Mouse (Mus musculus): Measurements from ENCODE around the gene Vps72.
A peak's percentile ranks its signal among the peaks of the same experiment; 100 is the strongest.
"Not testable (repeated sequence)": the region's sequence is repeated elsewhere in the genome, so short reads cannot be mapped to it uniquely, and the experiment has no call there.

The Vps72 gene

DNA sequence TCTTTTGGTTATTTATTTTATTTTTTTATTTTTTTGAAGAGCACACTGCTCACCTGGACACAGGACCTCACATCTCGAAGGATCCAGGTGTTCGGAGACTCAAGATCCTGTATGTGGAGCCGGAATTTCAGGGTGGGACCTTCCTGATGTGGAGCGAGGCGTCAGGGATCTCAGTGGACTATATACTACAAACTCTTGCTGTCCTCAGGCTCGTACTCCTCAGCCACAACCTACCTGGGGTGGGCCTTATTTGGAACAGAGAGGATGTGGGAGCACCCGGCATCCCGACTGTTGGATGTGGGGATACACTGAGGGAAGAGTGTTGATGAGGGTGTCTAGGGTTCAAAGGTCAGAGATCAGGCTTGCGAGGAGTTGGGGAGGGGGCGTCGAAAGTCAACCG is 23.3 kb downstream of the Vps72 start:
- not testable (repeated sequence) for DNase-seq

DNA sequence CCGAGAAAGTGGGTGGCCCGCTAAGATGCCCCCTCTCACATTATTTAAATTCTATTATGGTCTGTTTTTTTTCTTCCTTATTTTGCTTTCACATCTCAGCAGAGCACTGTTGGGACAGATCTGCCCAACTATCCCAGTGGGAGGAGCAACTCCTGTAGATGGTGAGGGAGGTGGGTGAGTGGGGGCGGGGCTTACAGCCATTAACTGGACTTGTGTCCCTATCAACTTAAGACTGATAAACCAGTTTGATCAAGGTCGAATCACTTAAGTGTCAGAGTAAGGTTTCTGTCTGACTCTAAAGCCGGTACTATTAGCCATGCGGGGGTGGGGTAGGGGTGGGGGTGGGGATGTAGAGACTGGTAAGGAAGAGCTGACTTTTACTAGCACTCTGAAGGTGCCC is 24.2 kb downstream of the Vps72 start:
- peak; percentile 78 for DNase-seq

DNA sequence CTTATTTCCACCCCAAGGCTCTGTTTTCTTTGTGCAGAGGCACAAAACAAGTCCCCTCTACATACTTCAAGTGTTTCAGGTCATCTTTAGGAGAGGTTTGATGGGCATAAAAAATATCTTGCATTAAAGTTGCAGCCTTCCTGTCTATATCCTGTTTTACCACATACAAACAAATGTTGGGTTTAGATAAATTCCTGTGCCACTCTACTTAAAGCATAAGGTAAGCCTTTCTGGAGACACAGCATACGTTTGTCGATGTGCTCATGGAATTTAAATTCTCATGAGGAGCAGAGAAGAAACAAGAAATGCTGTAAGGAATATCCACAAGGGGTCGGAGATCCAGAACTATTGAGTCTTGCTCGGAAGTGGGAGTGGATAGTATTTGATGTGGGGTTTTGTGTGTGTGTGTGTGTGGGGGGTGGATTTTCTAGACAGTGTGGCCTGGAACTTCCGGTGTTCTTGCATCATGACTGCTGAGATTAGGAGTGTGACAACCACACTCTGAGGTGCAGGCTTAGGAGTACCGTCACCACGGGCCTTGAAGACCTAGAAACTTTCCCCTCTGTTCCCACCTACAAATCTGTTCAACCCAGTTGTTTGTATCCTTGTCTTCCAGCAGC is 24.7 kb downstream of the Vps72 start:
- DNase-seq: no peak

DNA sequence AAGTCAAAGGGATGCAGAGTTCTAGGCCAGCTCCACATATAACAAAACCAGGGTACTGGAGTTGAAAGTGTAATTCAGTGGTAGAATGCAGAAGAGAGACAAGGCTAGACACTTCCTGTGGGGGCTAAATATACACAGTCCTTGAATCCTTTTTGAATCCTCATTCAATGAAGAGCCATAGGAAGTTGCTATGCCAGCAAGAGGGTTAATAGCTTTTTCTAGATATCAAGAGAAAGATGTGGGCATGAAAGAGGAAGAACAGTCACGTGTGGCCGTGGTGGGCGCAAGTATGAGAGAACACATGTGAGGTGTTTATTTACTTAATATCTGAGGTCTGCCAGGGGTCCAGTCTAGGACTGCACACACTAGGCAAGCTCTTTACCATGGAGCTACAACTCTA is 25.5 kb downstream of the Vps72 start:
- DNase-seq: no peak

DNA sequence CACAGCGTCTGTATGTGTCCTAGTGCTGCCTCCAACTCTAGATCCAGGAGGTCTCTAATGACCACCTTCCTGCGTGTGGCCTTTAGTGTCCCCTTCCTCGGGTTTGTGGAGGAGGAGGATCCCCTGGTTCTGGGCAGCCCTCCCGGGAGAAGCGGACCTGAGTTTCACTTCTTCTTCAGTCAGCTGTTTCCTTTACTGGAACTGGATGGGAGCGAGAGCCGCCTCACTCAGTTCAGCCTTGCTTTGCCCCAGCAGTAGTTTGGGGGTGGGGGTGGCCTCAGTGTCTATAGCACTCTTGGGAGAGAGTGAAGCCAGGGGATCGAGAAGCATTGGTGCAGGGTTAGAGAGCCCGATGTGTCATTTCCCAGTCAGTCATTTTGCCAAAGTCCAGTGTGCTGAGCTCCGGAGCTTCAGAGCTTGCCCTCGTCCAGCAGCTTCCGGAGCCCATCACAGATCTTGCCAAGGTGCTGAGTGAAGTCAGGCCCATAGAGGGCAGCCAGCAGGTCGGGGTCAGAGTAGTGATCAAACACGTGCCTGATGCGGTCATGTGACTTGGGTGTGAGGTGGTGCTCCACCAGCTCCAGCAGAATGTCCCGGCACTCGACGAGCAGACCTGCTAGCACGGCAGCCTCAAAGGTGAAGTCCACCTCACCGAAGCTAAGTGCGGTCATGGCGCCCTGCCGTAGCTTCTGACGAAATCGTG is 28.9 kb downstream of the Vps72 start:
- peak; percentile 68 for DNase-seq

DNA sequence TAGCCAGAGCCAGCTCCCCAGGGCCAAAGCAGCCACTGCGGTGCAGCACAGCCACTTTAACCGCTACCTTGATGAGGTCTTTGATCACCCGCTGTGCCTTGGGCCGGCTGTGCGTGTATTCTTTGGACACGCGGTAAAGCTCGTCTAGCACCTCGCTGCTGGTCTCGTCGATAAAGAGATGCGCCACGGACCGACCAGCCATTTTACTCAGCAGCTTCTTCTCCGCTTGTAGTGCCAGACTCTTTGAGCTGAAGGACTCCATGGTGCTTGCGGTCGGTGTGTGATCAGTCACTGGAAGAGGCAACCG is 29.4 kb downstream of the Vps72 start:
- no peak for DNase-seq

DNA sequence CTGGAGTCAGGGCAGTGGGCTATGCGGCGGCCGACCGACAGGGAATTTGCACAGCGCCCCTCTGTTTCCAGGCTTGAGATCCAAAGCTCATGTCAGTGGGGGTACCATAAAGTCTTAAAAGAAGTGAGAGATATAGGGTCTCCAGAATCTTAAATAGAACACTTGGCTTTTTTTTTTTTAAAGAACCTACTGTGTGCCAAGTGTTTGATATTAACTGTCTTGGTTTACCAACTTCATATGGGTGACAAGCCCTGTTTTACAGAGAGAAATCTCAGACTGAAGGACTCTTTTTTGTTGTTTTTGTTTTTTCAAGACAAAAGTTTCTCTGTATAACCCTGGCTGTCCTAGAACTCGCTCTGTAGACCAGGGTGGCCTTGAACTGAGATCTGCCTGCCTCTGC is 30.0 kb downstream of the Vps72 start:
- no peak for DNase-seq

DNA sequence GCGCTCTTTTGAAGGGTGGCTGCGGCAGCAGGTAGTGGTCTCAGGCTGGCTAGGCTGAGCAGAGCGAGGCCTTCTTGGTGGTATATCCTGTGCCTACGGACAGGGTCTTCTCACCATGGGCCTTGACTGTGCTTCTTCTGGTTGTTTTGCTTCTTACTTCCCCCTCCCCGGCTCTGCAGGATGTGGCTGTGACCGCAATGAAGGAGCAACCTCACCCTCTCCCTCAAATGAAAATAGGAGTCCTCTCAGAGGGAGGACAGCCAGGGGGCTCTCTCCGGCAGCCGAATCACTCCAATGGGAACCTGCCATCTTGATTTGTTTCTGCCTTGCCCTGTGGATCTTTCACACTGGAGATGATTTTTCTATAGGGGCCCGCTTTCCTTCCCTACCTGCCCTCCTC is 30.7 kb downstream of the Vps72 start:
- DNase-seq: no peak

DNA sequence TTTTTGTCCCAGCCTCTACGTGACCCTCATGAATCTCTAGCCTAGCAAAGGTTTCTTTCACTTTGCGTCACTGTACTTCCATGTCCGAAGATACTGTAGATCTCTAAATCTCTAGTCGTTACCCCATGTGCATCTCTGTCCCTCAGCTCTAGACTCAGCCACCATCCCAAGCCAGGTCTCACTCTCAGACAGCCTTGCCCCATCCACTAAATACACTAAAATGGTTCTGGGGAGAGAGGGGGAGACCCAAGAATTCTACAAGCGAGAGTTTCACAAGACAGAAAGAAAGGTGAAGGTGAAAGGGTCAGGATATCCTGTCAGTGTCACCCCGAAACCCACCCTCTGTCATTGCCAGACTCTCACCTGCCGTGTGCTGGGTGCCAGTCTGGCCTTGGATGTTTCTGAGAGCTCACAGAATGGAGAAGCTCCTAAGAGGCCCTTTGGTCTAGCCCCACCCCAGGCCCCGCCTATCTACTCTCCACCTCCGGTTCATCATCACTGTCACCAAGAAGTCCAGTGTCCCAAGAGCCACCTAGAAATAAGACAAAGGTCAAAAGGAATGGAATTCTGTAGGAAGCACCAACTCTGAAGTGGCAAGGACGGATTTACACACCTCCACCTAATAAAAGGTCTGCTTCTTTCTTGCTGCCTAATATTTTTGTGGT is 31.3 kb downstream of the Vps72 start, which contains the start of gene Tnfaip8l2:
Gene Tnfaip8l2 (minus strand): TSS at position 409 of the 665 bp plus-strand sequence.
- DNase-seq: no peak

DNA sequence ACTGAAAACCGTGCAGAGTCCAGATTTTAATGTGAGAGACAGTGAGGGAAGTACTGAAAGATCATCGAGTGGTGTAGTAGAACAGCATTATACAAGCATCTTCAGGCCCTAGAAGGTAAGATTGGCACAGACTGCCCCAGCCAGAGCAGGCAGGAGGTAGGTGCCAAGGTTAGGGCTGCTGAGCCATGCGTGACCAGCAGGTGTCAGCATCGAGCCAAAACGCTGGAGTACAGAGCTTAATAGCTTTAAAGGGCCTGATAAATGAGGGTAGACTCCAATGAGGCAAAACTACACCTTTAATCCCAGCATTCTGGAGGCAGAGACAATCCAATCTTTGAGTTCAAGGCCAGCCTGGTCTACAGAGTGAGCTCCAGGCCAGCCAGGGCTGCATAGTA is 31.8 kb downstream of the Vps72 start:
- DNase-seq: peak; percentile 91

DNA sequence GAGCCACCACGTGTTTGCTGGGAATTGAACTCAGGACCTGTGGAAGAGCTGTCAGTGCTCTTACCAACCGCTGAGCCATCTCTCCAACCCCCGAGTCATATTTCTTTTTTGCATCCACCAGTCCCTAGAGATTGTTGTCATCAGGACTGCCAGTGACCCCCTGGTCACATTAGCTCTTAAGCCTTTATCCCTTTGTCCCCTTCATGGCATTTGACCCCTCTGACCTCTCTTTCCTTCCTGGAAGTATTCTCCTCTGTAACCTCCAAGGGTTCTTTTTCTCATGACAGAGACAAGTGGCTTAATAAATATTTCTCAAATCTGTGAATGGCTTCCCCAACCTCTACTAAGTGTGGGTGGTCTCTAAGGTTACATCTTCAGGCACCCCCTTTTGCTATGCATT is 37.1 kb downstream of the Vps72 start:
- DNase-seq: peak; percentile 57

DNA sequence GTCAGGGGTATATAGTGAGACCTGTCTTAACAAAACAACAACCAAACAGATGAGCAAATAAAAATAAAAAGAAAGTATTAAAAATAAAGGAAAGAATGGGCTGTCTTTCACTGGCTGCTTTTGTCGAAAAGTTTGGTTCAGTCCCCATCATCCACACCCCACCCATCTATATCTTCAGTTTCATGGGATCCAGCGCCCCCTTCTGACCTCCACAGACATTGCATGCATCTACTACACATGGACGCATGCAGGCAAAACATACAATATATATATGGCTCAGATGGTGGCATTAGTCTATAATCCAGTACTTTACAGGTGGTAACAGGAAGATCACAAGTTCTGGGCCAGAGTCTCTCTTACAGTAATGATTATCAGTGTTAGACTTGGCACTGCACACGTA is 43.1 kb downstream of the Vps72 start:
- DNase-seq: no peak

DNA sequence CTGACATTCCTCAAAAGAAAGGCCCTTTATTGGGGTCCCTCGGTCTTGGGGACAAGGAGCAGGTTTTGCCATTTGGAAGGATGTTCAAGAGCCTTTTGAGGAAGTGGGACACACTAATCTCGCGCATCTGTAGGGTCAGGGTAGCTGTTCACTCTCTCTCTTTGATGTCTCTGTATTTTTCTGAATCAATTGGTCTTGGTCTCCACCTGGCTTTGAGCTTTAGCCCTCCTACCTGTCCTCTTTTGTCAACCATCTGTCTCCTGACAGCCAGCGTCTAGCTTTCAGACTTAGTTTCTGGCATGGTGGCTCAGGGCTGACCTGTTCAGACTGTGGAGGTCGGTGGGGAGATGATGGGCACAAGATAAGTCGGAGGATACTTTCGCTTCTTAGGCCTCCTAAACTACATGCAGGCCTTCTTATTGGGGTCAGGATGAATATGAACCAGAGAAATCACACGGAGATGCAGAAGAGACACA is 48.7 kb downstream of the Vps72 start:
- no peak for DNase-seq

DNA sequence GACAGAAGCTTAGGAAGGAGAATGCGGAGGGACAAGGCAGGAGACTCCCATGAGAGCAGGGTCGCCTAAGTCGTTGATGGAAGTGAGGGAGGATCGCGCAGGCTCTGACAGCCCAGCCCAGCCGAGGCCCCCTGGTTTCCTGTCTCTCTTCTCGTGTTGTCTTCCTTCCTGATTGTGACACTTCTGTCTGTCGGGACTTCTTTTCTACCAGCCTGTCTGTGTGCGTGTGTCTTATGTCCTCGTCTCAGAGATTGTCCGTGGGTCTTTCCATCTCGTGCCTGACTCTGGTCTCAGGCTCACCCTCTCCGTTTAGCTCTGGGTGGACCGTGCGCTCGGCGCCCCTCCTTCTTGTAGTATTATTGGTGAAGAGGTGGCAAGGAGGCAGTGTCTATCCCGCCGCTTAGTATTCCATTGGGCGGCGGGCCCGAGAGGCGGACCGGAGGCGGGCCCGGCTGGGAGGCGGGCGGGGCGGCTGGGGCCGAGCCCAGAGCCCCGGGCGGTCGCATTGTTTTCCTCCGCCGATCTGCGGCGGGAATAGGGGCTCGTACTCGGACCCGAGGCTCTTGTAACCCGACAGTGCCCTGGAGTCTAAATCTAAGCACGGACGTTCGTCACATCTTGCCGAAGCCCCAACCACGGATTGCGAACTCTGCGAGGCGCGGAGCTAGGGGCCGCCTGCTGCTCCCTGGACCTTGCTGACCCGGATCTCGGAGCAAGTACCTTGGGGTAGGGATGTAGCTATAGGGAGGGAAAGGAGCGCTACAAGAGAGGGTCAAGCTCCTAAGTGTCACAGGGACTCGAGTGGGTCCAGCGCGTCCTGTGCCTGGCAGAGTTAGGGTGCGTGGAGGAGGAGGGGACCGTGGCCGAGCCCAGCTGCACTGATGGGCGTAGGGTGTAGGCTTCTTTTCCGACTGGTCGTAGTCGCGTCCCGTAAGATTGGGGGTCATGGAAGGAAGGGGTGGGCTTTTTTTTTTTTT is 49.5 kb downstream of the Vps72 start, which contains the start of gene Sema6c:
Gene Sema6c (plus strand): TSS at position 471 of the 977 bp plus-strand sequence.
- peak; percentile 93 for DNase-seq

DNA sequence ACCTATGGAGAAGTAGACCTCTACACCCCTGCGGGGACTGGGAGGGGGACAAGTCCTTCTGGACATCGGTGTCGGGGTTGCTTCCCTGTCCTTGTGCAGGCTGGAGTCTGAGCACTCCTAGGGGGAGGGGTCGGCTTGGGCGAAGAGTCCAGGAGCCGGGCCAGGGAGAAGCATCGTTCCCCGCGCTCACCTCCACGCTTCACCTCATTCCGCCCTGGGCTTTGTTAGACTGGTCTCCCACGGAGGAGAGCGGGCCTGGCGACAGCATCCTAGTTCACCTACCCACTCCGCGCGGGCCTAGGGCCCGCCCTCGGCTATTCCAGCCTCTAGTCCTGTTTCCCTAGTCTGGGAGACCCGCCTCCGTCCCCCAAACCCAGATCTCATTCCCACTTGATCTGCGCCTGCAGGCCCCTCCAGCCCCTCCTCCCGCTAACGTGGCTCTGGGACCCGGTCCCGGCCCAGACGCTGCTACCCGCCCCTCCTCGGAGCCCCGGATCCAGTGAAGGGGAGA is 50.3 kb downstream of the Vps72 start:
- DNase-seq: peak; percentile 31

DNA sequence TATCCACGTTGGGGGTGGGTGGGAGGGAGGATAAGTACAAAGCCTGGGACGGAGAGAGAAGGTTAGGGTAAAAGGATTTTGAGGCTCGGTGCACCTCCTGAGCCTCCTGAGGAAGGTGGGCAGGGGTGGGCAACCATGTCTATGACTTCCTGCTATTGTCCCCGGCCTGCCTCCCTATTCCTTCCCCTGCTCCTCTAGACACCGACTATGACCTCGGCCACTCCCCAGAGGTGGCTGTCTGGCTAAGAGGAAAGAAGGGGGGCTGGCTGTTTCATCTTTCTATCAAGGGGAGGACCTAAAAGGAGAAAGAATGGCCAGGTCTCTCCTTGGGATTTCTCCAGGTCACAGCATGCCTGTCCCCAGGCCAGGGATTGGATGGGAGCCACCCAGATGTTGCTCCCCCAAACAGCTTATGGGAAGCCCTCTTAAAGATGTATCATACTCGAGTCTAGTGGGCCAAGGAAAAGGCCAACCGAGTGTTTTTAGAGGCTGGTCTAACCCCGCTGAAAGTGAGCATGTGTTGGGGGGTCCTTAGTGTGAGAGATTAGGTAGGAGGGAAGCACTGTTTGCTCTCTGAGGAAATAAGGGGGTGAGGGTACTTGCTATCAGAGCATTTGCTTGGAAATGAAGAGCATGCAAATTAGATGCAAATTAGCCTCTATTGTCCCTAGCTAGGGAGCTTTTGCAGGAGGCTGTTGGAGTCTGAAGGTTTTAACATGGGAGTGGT is 51.0 kb downstream of the Vps72 start:
- DNase-seq: no peak

DNA sequence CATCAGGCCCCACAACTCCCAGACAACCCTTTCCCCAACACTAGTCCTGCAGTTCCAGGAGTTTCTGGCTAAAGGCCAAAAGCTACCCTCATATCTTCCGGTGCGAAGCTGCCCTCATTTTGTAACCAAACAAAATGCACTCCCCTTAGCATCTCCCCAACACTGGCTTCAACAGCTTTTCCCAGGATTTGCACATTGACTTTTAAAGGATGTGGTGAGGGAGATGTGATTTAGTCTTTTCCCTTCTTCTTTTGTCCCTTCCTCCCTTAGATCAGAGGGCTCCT is 51.5 kb downstream of the Vps72 start:
- no peak for DNase-seq

DNA sequence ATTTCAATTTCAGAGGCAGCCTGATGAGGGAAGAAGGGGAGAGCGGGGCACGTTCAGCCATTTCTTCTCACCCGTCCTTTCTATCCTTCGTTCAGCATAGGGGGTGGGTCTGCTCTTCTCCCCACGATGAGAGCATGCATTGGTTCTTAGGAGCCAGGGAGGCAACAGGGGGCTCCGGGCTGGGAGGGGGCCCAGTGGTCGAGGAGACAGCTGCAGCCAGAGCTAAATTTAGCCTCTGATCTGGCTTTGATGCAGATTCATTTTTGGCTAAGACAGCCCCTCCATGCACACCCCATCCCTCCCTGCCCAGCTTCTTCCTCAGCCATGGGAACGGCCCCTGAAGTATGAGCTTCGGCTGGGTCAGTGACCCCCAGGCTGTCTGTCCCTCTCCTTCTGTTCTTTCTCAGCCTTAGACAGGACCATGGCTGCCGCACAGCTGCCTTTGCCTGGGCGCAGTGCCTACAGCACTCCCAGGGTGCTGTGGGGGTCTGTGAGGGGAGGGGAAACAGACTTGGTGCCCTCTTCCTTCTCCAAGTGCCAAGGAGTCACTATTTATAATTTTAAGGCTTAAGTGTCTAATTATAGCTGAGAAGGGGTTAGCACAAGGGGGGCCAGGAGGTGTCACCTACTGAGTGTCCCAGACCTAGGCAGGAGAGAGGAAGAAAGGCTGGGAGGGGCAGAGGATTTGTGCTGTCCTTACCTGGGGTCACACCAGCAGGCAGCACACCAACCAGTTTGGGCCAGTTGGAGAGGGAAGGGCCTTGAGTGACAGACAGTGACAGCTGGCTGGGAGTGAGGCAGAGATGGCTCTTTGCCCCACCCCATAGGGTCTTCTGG is 52.8 kb downstream of the Vps72 start:
- peak; percentile 28 for DNase-seq

DNA sequence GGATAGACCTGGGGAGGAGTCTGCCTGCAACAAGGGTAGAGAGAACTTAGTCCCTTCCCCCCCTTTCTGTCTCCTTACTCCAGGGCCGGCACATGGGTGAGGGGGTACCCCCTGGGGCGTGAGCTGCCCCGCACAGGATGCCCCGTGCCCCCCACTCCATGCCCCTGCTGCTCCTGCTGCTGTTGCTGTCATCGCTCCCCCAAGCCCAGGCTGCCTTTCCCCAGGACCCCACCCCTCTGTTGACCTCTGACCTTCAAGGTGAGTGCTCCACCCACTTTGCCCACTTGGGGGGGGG is 53.4 kb downstream of the Vps72 start:
- no peak for DNase-seq

DNA sequence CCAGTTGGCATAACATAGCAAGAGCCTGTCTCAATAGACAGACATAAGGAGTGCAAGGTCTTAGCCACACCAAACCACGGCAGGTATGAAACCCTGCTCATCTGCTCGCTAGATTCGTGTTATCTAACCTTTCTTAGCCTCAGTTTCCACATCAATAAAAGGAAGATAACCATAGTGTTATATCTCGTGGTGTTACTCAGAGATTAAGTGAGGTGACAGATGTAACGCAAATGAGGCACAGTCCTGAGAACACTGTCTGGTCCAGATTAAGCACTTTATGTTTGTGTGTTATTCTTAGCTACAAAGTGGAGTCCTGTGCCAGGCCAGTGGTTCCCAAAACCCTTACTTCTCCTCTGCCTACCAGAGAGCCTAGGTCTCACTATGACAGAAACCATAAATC is 54.0 kb downstream of the Vps72 start:
- DNase-seq: no peak

DNA sequence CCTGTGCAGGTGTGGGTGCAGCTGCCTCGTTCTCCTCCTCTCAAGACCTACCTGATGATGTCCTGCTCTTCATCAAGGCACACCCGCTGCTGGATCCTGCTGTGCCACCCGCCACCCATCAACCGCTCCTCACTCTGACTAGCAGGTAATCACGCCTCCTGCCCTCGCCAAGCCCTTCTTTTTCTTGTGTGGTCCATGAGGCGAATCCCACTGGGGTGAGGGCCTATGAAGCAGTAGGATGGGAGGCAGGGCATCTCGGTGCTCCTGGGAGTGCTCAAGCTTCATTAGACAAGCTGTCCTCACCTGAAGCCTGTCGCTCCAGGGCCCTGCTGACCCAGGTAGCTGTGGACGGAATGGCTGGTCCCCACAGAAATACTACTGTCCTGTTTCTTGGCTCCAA is 59.2 kb downstream of the Vps72 start:
- DNase-seq: no peak

DNA sequence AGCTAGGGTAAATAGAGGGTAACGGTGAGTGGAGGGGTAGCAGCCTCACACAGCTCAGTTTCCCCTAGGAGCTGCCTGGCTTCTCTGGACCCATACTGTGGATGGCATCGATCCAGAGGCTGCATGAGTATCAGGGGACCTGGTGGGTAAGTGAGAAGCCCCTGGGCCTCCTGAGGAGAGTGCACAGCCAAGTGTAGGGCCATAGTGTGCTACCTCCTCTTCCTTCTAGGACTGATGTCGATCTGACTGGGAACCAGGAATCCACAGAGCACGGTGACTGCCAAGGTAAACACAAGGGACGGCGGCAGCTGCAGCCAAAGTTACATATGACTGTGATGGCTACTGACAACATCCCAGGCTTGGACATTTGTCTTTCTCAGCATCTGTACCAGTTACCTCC is 60.3 kb downstream of the Vps72 start:
- no peak for DNase-seq

Data from kidney, postnatal 14 days (tissue).